Mouse (Mus musculus) liver, adult 2 months (tissue): ENCODE measurements around the gene Tekt3. TPM values are rescaled to one million over a fixed set of nuclear protein-coding genes. Genes with fewer than 3 reads are reported as not detected.

Source experiments
- DNase-seq: peaks from one replicate; pipeline ENCODE4 v3.0.0-alpha.2; 2011; ENCODE audit warnings: low read depth, low spot score; ENCODE audit errors: extremely low read depth
- H3K27ac ChIP-seq: fragments of 200-500 bp; replicated peaks from 2 replicates; pipeline ENCODE4 v1.5.1; 2012; ENCODE audit warnings: low read depth, mild to moderate bottlenecking, control low read depth, inconsistent platforms, low read length; ENCODE audit not compliant: insufficient read depth
- H3K27me3 ChIP-seq: fragments of 200-500 bp; 2 replicates; pipeline ENCODE4 v1.6.1; 2012; ENCODE audit warnings: mild to moderate bottlenecking, moderate library complexity, low read length, inconsistent platforms; ENCODE audit not compliant: control insufficient read depth, insufficient read depth
- H3K36me3 ChIP-seq: fragments of 200-500 bp; 2 replicates; pipeline ENCODE4 v1.6.1; 2012; ENCODE audit warnings: low read length, inconsistent platforms; ENCODE audit not compliant: control insufficient read depth, insufficient read depth
- H3K4me1 ChIP-seq: fragments of 200-500 bp; 2 replicates; pipeline ENCODE4 v1.6.1; 2011; ENCODE audit warnings: low read length; ENCODE audit not compliant: control insufficient read depth, insufficient read depth
- H3K4me3 ChIP-seq: fragments of 200-500 bp; 2 replicates; pipeline ENCODE4 v1.5.1; 2011; ENCODE audit warnings: low read depth, mild to moderate bottlenecking, control low read depth, low read length, moderate library complexity; ENCODE audit not compliant: insufficient read depth
- H3K79me2 ChIP-seq: fragments of 200-500 bp; 2 replicates; pipeline ENCODE4 v1.6.1; 2012; ENCODE audit warnings: inconsistent platforms, mild to moderate bottlenecking, low read length, moderate library complexity; ENCODE audit not compliant: control insufficient read depth, insufficient read depth
- H3K9ac ChIP-seq: fragments of 200-500 bp; 2 replicates; pipeline ENCODE4 v1.6.1; 2012; ENCODE audit warnings: low read depth, mild to moderate bottlenecking, control low read depth, inconsistent platforms, low read length
- CTCF ChIP-seq: fragments of 200-500 bp; IDR thresholded peaks from 2 replicates; pipeline ENCODE4 v1.5.1; 2011; ENCODE audit warnings: low read depth, low read length, control low read depth
- POLR2A ChIP-seq: fragments of 200-500 bp; IDR thresholded peaks from 2 replicates; pipeline ENCODE4 v1.6.1; 2011; ENCODE audit warnings: low read length, control low read depth; ENCODE audit not compliant: insufficient read depth; ENCODE audit errors: extremely low read depth
- WGBS: fragments of 180-500 bp; shearing (Covaris S2); methylation state at CpG from one replicate; pipeline ENCODE4 v1.1.7; 2018; 5-methylcytosine and 5-hydroxymethylcytosine counted together
- polyA plus RNA-seq: library from polyadenylated mRNA; depleted of rRNA; stranded (reverse); fragments of >200 nt; gene quantifications from 2 replicates; pipeline ENCODE4 v1.2.3, GENCODE M21; 2012
- total RNA-seq: library from RNA; depleted of rRNA; stranded (reverse); fragments of >200 nt; gene quantifications from 2 replicates; pipeline ENCODE4 v1.2.3, GENCODE M21; 2014

Gene Tekt3
- total and polyA plus RNA-seq, 2 experiments, result not detected

GRCm38 (mm10) chr11:63109230-63109775 is 47.8 kb downstream of the Tekt3 start:
- no peak overlapping the region for H3K27ac ChIP-seq
- H3K27me3 ChIP-seq, result peaks cover 3% of the 10 kb centered on the region; the same call in 1 of the 2 replicates
- no peaks in the 10 kb centered on the region for H3K36me3 ChIP-seq
- TF ChIP-seq POLR2A, result no peak
- no peak for TF ChIP-seq CTCF
- H3K4me1 ChIP-seq, result no peaks in the 10 kb centered on the region
- H3K4me3 ChIP-seq, result no peak overlapping the region
- WGBS, result 57% methylated on average over 1 of the region's 1 CpGs
- DNase-seq, result no peak
- H3K79me2 ChIP-seq, result no peaks in the 10 kb centered on the region
- H3K9ac ChIP-seq, result no peak overlapping the region

DNA sequence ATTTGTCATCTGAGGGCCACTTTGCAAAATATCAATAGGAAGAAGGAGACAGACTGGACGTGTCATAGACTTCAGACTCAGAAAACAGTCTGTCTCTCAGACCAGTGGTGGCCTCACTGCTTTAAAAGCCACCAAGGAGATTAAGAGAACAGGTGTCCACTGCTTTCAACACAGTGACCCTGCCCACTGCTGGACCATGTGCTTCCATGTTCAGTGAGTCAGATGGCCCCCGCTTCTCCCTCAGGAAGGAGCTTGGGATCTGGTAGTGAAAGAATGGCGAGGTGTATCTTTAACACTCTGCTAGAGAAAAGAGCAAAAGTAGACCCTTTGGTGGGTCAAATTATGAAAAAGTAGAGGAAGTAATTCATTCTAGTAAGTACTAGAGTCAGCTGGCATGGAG is 48.9 kb downstream of the Tekt3 start:
- Histone ChIP-seq H3K27ac (no peak overlapping the region), H3K4me1 (no peaks in the 10 kb centered on the region), H3K27me3 (peaks cover 2% of the 10 kb centered on the region; the same call in 1 of the 2 replicates), H3K79me2 (no peaks in the 10 kb centered on the region), H3K36me3 (no peaks in the 10 kb centered on the region), H3K9ac (no peak overlapping the region), H3K4me3 (no peak overlapping the region)
- TF ChIP-seq POLR2A, result no peak
- no peak for TF ChIP-seq CTCF
- 87% methylated on average over 3 of the region's 3 CpGs for WGBS
- no peak for DNase-seq

- H3K4me3 ChIP-seq, result no peak overlapping the region
- no peaks in the 10 kb centered on the region for H3K79me2 ChIP-seq
- H3K9ac ChIP-seq, result no peak overlapping the region
- peaks cover 2% of the 10 kb centered on the region; the same call in 1 of the 2 replicates for H3K27me3 ChIP-seq
- H3K4me1 ChIP-seq, result no peaks in the 10 kb centered on the region
- no peak for DNase-seq
- TF ChIP-seq POLR2A (no peak), CTCF (no peak)
- H3K27ac ChIP-seq, result no peak overlapping the region
- H3K36me3 ChIP-seq, result no peaks in the 10 kb centered on the region
- 88% methylated on average over 8 of the region's 8 CpGs for WGBS
Measured at GRCm38 (mm10) chr11:63114807-63115641, 53.6 kb downstream of the Tekt3 start.

DNA sequence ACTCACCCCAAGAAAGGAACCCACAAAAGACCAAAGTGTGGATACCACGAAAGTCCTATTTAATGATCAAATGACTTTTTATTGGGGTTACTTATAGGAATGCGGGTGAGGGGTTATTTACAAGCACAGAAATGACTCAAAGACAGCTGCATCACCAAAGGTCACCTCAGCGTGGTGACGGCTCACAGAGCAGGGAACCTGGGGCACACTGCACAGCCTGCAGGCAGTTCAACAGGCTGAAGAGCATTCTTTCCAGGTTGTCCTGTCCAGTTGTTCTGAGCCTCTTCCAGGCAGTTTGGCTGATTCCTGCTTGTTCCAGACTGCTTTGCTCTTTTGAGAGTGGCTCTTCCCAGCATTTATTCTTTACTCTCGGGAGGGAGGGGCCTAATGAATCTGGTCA is 55.2 kb downstream of the Tekt3 start:
- no peak for TF ChIP-seq POLR2A
- TF ChIP-seq CTCF, result no peak
- Histone ChIP-seq H3K27ac (no peak overlapping the region), H3K79me2 (no peaks in the 10 kb centered on the region), H3K36me3 (no peaks in the 10 kb centered on the region), H3K4me1 (no peaks in the 10 kb centered on the region), H3K9ac (no peak overlapping the region), H3K27me3 (peaks cover 2% of the 10 kb centered on the region; the same call in 1 of the 2 replicates), H3K4me3 (no peak overlapping the region)
- DNase-seq, result no peak
- 99% methylated on average over 5 of the region's 5 CpGs for WGBS

DNA sequence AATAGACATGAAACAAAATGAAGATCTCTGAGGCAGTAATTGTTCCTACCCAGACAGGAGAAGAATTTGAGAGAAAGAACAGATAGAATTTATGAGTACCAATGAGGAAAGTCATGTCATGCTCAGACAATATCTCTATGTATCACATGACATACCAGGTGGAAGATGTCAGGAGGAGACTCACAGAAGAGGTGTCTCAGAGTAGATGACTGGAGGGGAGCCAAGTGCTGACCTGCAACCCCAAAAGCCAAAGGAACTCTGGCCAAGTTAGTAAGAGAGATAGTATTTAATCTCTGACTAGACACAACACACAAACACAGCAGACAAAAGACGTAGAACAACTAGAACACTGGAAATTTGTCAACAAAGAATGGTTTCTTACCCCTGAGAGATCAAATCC is 55.8 kb downstream of the Tekt3 start:
- no peak overlapping the region for H3K27ac ChIP-seq
- no peak overlapping the region for H3K4me3 ChIP-seq
- no peaks in the 10 kb centered on the region for H3K79me2 ChIP-seq
- H3K4me1 ChIP-seq, result no peaks in the 10 kb centered on the region
- H3K9ac ChIP-seq, result no peak overlapping the region
- H3K27me3 ChIP-seq, result peaks cover 2% of the 10 kb centered on the region; the same call in 1 of the 2 replicates
- TF ChIP-seq POLR2A (no peak), CTCF (no peak)
- no peak for DNase-seq
- no peaks in the 10 kb centered on the region for H3K36me3 ChIP-seq
- WGBS, result 95% methylated on average over 1 of the region's 1 CpGs

DNA sequence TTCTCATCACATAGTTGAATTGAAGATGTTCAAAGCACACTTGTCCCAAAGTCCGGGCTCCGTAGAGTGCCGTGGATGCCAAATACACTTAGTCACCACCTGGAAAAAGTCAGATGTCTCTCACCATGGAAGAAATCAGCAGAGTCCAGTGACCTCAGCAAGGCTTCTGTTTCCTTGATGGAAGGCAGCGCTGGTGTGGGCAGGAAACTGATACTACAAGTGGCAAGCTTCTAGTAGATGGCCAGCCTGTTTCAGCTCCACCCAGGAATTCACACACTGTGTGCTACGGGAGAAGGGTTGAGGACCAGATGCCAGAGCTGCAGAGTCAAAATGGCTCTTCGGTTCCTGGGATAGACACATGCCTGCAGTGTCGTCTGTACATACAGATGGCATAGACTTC is 58.3 kb downstream of the Tekt3 start:
- no peak for DNase-seq
- no peaks in the 10 kb centered on the region for H3K79me2 ChIP-seq
- H3K4me1 ChIP-seq, result no peaks in the 10 kb centered on the region
- H3K4me3 ChIP-seq, result no peak overlapping the region
- no peaks in the 10 kb centered on the region; the same call in 1 of the 2 replicates for H3K27me3 ChIP-seq
- H3K27ac ChIP-seq, result no peak overlapping the region
- H3K9ac ChIP-seq, result no peak overlapping the region
- no peaks in the 10 kb centered on the region for H3K36me3 ChIP-seq
- WGBS, result 77% methylated on average over 7 of the region's 7 CpGs
- TF ChIP-seq CTCF (no peak), POLR2A (no peak)
